Mouse (Mus musculus): ENCODE measurements at regions not wholly inside any gene's neighbourhood (a gene's known extent, or its start where the extent isn't known, plus 50 kb on each side); places are given as distances from the start of the nearest gene placed in this dataset.

DNA sequence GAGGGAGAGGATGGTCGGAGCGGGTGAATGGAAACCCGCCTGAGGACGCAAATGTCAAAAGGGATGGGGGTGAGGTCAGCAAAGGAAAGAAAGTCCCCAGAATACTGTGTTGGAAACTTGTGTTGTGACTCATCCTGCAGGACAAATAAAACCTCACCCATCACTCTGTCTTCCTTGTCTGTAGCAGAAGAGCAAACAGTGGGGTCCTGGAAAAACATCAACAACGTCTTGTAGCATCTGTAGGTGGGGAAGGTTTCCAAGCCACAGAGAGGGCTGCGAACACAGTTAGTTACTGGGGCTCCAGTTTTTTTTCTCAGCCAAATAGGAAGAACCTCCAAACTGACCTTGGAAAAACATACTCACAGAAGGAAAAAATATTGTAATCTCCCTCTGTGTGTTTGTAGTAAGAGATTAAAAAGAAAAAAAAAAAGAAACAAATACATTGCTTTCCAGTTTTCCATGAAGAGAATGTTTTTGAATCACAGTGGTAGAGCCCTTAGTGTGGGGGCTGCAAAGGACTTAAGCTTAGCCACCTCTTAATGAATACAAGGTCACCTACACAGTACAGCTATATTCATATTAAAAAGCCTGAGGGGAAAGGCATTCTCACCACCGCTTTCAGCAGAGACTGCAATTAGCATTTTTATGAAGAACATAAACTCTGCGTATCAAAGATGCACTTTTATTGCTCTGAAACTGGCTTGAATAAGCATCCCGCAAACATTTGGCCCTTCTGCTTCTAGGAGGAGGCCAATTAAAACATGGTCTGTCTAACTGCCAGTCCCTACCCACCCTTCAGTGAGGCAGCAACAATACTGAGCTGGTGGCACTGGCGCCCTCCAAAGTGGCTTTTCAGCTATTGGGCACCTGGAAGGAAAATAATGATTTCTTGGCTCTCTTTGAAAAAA lies 198.6 kb upstream of the Tprg start:
- in situ Hi-C loops (cut with MboI; ENCODE audit: low sequenced_read_pairs in 2 of 2, unreplicated experiment in 2 of 2), result no loop called here
- Histone ChIP-seq H3K36me3 (ENCODE audit: control insufficient read depth, insufficient read depth, low read length, poor library complexity, severe bottlenecking) (no peaks in the 10 kb centered on the region), H3K9me3 (ENCODE audit: control insufficient read depth, insufficient read depth, low read depth, low read length) (no peaks in the 10 kb centered on the region), H3K4me1 (ENCODE audit: control insufficient read depth in 2 of 2, insufficient read depth in 2 of 2, low read length in 2 of 2, poor library complexity in 1 of 2) (no peaks in the 10 kb centered on the region), H3K4me3 (ENCODE audit: insufficient read depth in 1 of 2, low read depth in 1 of 2, low read length in 2 of 2, poor library complexity in 1 of 2, severe bottlenecking in 1 of 2) (no peak overlapping the region), H3K9ac (ENCODE audit: insufficient read depth, low read depth, low read length, poor library complexity, severe bottlenecking) (no peak overlapping the region), H3K27ac (ENCODE audit: insufficient read depth, low read depth, low read length, poor library complexity, severe bottlenecking) (no peak overlapping the region)
- TF ChIP-seq ZC3H11A (IDR thresholded peaks at IDR 0.05; ENCODE audit: borderline replicate concordance, low read depth, low read length), result no peak
- no peak for TF ChIP-seq HCFC1 (IDR thresholded peaks at IDR 0.05; ENCODE audit: borderline replicate concordance, insufficient read depth, low read length)
- no peak for TF ChIP-seq CHD2 (IDR thresholded peaks at IDR 0.05; ENCODE audit: low read depth, low read length)
- no peak for TF ChIP-seq MAFK (IDR thresholded peaks at IDR 0.05; ENCODE audit: insufficient read depth, low read depth, low read length)
- TF ChIP-seq ZNF384 (IDR thresholded peaks at IDR 0.05; ENCODE audit: low read depth, low read length), result no peak
- DNase-seq (ENCODE audit: low read depth, low spot score), result no peak

DNA sequence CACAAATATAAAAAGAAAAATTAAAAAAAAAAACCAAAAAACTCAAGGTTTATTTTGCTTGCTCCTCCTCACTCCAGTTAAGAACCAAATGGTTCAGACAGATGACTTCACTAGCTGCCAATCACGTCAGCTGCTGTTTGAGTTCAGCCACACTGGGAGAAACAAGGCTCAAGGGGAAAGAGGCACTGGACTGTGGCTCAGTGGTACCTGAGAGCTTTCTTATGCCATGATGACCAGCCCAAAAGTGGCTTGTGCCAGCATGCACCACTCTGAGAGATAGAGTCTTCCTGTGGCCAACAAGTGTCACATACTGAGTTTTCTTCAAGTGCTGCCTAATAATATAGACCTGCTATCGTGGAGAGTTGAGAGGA lies 198.0 kb upstream of the Tprg start:
- Histone ChIP-seq H3K27ac (ENCODE audit: insufficient read depth, low read depth, low read length, poor library complexity, severe bottlenecking) (no peak overlapping the region), H3K4me3 (ENCODE audit: insufficient read depth in 1 of 2, low read depth in 1 of 2, low read length in 2 of 2, poor library complexity in 1 of 2, severe bottlenecking in 1 of 2) (no peak overlapping the region), H3K4me1 (ENCODE audit: control insufficient read depth in 2 of 2, insufficient read depth in 2 of 2, low read length in 2 of 2, poor library complexity in 1 of 2) (no peaks in the 10 kb centered on the region), H3K36me3 (ENCODE audit: control insufficient read depth, insufficient read depth, low read length, poor library complexity, severe bottlenecking) (no peaks in the 10 kb centered on the region), H3K9ac (ENCODE audit: insufficient read depth, low read depth, low read length, poor library complexity, severe bottlenecking) (no peak overlapping the region), H3K9me3 (ENCODE audit: control insufficient read depth, insufficient read depth, low read depth, low read length) (no peaks in the 10 kb centered on the region)
- TF ChIP-seq MAFK (IDR thresholded peaks at IDR 0.05; ENCODE audit: insufficient read depth, low read depth, low read length) (no peak), CHD2 (IDR thresholded peaks at IDR 0.05; ENCODE audit: low read depth, low read length) (no peak), HCFC1 (IDR thresholded peaks at IDR 0.05; ENCODE audit: borderline replicate concordance, insufficient read depth, low read length) (no peak), ZC3H11A (IDR thresholded peaks at IDR 0.05; ENCODE audit: borderline replicate concordance, low read depth, low read length) (no peak), ZNF384 (IDR thresholded peaks at IDR 0.05; ENCODE audit: low read depth, low read length) (no peak)
- in situ Hi-C loops (cut with MboI; ENCODE audit: low sequenced_read_pairs in 2 of 2, unreplicated experiment in 2 of 2), result no loop called here
- no peak for DNase-seq (ENCODE audit: low read depth, low spot score)

DNA sequence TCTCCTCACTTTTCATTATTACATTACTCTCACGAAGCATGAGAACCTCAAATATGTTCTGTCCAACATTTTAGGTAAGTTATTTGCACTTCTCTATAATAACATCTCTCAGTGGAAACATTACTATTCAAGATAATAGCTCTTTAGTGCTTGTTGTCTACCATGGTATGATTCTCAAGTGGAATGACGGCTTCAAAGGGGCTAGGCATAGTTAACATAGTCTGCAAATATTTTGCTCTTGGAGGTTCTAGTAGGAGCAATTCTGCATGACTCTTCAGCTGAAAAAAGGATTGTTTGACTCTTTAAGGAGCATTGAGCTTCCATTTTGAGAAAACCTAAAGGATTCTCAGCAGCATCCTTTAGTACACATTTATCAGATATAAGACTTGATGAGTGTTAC lies 182.5 kb upstream of the Tprg start:
- Histone ChIP-seq H3K36me3 (ENCODE audit: control insufficient read depth, insufficient read depth, low read length, poor library complexity, severe bottlenecking) (no peaks in the 10 kb centered on the region), H3K4me3 (ENCODE audit: insufficient read depth in 1 of 2, low read depth in 1 of 2, low read length in 2 of 2, poor library complexity in 1 of 2, severe bottlenecking in 1 of 2) (no peak overlapping the region), H3K27ac (ENCODE audit: insufficient read depth, low read depth, low read length, poor library complexity, severe bottlenecking) (no peak overlapping the region), H3K9me3 (ENCODE audit: control insufficient read depth, insufficient read depth, low read depth, low read length) (no peaks in the 10 kb centered on the region), H3K4me1 (ENCODE audit: control insufficient read depth in 2 of 2, insufficient read depth in 2 of 2, low read length in 2 of 2, poor library complexity in 1 of 2) (no peaks in the 10 kb centered on the region), H3K9ac (ENCODE audit: insufficient read depth, low read depth, low read length, poor library complexity, severe bottlenecking) (no peak overlapping the region)
- in situ Hi-C loops (cut with MboI; ENCODE audit: low sequenced_read_pairs in 2 of 2, unreplicated experiment in 2 of 2), result no loop called here
- DNase-seq (ENCODE audit: low read depth, low spot score), result no peak
- TF ChIP-seq CHD2 (IDR thresholded peaks at IDR 0.05; ENCODE audit: low read depth, low read length), result no peak
- TF ChIP-seq ZNF384 (IDR thresholded peaks at IDR 0.05; ENCODE audit: low read depth, low read length), result no peak
- TF ChIP-seq MAFK (IDR thresholded peaks at IDR 0.05; ENCODE audit: insufficient read depth, low read depth, low read length), result no peak
- no peak for TF ChIP-seq HCFC1 (IDR thresholded peaks at IDR 0.05; ENCODE audit: borderline replicate concordance, insufficient read depth, low read length)
- TF ChIP-seq ZC3H11A (IDR thresholded peaks at IDR 0.05; ENCODE audit: borderline replicate concordance, low read depth, low read length), result no peak

DNA sequence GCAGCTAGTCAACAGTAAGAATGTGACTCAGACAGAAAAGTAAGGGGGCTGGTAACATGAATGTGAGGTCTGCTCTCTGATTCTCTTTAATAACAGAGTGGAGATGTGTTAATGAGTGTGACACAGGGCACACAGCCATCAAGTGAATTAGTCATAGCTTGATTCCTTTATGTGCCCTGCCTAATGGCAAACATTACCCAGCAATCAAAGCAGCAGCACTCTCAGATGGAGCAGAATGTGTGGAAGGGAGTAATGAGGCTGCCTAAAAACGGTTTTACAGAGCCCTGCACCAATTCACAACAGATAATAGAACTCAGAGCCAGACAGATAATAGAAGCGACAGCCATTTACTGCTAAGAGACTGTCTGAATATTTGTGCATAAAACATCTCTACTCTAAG lies 182.0 kb upstream of the Tprg start:
- Histone ChIP-seq H3K9me3 (ENCODE audit: control insufficient read depth, insufficient read depth, low read depth, low read length) (no peaks in the 10 kb centered on the region), H3K36me3 (ENCODE audit: control insufficient read depth, insufficient read depth, low read length, poor library complexity, severe bottlenecking) (no peaks in the 10 kb centered on the region), H3K9ac (ENCODE audit: insufficient read depth, low read depth, low read length, poor library complexity, severe bottlenecking) (no peak overlapping the region), H3K27ac (ENCODE audit: insufficient read depth, low read depth, low read length, poor library complexity, severe bottlenecking) (no peak overlapping the region), H3K4me1 (ENCODE audit: control insufficient read depth in 2 of 2, insufficient read depth in 2 of 2, low read length in 2 of 2, poor library complexity in 1 of 2) (no peaks in the 10 kb centered on the region), H3K4me3 (ENCODE audit: insufficient read depth in 1 of 2, low read depth in 1 of 2, low read length in 2 of 2, poor library complexity in 1 of 2, severe bottlenecking in 1 of 2) (no peak overlapping the region)
- in situ Hi-C loops (cut with MboI; ENCODE audit: low sequenced_read_pairs in 2 of 2, unreplicated experiment in 2 of 2), result no loop called here
- DNase-seq (ENCODE audit: low read depth, low spot score), result no peak
- TF ChIP-seq ZC3H11A (IDR thresholded peaks at IDR 0.05; ENCODE audit: borderline replicate concordance, low read depth, low read length) (no peak), ZNF384 (IDR thresholded peaks at IDR 0.05; ENCODE audit: low read depth, low read length) (no peak), MAFK (IDR thresholded peaks at IDR 0.05; ENCODE audit: insufficient read depth, low read depth, low read length) (no peak), CHD2 (IDR thresholded peaks at IDR 0.05; ENCODE audit: low read depth, low read length) (no peak), HCFC1 (IDR thresholded peaks at IDR 0.05; ENCODE audit: borderline replicate concordance, insufficient read depth, low read length) (no peak)
